Mouse (Mus musculus) brain, embryonic 14.5 days (tissue): Measurements from ENCODE around the gene Copz1. TPM values are rescaled to one million over a fixed set of nuclear protein-coding genes. Genes with fewer than 3 reads are reported as not detected.

Experiments used
- DNase-seq: peaks from one replicate; pipeline ENCODE4 v3.0.0-alpha.2; 2011; ENCODE audit warnings: low read depth
- CTCF ChIP-seq: fragments of 200-500 bp; IDR thresholded peaks from 2 replicates; pipeline ENCODE4 v1.5.1; 2012; ENCODE audit warnings: inconsistent platforms, mild to moderate bottlenecking, moderate library complexity, borderline replicate concordance; ENCODE audit not compliant: insufficient read depth, insufficient read length; ENCODE audit errors: extremely low read depth
- POLR2A ChIP-seq: fragments of 200-500 bp; IDR thresholded peaks from 2 replicates; pipeline ENCODE4 v1.6.1; 2012; ENCODE audit warnings: mild to moderate bottlenecking, inconsistent platforms, borderline replicate concordance; ENCODE audit not compliant: poor library complexity, insufficient read depth, insufficient read length, severe bottlenecking; ENCODE audit errors: extremely low read depth
- polyA plus RNA-seq: library from polyadenylated mRNA; depleted of rRNA; stranded (reverse); fragments of >200 nt; gene quantifications from 2 replicates; pipeline ENCODE4 v1.2.3, GENCODE M21; 2012

Copz1 gene
- polyA plus RNA-seq, 1 experiment, result 165 TPM

DNA sequence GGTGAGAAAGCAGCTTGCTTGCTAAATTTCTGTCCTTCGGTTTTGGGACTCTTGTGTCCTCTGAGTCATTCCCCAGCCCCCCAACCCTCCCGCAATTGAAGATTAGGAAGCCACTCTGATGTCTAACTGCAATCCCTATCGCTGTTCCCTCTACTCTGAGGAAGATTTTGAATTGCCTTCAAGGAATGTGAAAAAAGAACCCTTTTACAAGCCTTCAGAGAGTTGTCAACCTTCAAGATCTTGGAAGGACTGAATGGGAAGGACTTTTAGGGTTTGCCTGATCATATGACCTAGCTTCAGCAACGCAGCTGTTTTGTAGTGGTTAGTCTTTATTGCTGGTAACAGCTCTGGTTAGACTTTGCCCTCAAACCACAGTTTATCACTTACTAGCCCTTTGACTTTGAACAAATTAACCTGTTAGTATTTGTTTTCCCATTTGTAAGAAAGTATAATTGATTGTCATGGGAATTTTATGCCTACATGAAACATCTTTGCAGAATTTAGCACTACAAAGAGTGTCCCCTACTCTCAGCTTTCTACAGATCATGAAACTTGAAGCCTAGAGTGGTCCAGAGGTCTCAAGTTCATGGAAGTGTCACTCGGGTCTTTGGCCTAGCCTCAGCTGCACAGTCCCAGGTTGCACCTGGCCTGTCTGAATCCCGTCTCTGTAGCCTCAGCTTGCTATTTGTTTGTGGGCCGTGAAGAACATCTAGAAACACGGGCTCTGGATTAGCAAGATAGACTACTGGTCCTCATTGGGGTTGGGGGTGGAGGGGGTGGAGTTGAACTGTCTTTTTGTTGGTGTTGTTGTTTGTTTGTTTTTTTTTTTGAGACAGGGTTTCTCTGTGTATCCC, 33.5 kb downstream of the Copz1 start:
- no peak for TF ChIP-seq POLR2A
- no peak for TF ChIP-seq CTCF
- no peak for DNase-seq

DNA sequence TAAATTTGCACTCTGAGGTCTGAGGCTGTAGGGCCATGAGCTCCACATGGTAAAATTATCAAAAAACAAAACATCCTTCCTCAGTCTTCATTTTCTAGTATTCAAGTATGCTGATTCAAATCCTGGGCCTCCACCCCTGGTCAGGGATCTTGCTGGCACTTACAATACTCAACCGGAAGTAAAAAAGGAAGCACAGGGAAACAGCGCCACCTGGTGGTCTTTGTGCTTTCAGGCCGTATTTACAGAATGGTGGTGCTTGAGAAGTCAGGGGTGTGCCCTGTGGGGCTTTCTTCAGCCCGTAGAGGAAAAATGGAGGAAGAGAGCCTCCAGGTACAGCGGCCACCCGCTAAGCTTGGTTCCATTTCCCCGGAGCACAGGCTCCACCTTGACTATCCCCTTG, 34.6 kb downstream of the Copz1 start:
- peak; percentile 97 for DNase-seq
- TF ChIP-seq POLR2A (no peak), CTCF (peak; percentile 91)

DNA sequence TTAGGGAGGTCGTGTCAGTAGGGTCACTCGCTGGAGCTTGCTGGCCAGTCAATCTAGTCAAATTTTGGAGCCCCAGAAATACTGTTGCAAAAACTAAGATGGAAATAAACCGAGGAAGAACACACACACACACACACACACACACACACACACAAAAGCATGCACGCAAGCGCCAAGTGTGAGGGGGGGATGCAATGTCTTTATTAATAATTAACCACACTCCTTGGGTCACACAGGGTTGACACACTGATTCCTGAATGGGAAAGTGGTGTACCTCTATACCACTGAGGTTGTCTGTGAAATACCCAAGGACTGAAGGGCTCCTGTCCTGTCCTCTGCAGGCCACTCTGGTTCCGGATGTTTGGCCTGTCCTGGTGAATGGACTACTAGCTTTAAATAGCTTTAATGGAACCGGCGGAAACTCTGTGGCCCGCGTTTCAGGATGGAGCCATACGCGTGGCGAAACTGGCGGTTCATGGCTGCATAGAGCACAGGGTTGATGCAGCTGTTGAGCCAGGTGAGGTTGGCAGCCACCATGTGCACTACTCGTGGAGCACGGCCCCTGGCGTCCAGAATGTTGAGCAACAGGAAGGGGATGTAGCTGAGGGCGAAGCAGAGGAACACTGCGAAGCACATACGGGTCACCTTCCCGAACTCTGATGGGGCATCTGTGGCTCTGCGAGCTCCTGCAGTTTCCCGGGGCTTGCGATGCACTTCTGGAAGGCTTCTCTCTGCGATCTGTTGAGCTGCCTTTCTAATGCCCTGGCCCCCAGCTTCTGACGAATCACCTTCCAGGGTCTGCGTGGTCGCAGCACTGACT, 35.8 kb downstream of the Copz1 start:
- no peak for DNase-seq
- 0 out of 2 replicates have a peak, but pooled peaks have one; percentile 8 for TF ChIP-seq CTCF
- TF ChIP-seq POLR2A, result no peak

DNA sequence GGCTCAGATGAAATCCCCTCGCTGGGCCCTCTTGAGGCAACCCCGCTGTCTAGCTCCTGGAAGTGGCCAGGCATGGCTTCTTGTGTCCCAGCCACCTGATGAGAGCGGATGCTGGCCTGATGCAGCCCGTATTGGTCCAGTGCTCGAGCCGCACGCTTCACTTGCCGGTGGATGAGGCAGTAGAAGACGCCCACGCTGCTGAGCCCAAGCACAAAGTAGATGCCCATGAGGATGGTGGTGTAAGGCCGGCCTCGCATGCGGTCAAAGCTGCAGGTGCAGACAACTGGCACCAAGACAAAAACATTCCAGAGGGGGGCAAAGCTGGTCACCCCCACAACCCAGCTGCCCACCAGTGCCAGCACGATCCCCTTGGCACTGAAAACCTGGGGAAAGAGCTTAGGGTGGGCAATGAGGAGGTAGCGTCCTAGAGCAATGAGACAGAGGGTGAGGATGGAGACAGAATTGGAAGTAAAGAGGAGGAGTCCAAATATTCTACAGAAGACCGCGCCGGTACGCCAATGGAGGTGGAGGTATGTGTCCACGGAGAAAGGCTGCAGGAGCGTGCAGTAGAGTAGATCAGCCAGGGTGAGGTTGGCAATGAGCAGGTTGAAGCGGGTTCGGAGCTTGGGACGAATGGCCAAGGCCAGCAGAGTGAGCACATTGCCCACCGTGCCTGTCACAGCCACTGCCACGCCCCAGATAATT, 36.5 kb downstream of the Copz1 start:
- TF ChIP-seq POLR2A (no peak), CTCF (no peak)
- no peak for DNase-seq

DNA sequence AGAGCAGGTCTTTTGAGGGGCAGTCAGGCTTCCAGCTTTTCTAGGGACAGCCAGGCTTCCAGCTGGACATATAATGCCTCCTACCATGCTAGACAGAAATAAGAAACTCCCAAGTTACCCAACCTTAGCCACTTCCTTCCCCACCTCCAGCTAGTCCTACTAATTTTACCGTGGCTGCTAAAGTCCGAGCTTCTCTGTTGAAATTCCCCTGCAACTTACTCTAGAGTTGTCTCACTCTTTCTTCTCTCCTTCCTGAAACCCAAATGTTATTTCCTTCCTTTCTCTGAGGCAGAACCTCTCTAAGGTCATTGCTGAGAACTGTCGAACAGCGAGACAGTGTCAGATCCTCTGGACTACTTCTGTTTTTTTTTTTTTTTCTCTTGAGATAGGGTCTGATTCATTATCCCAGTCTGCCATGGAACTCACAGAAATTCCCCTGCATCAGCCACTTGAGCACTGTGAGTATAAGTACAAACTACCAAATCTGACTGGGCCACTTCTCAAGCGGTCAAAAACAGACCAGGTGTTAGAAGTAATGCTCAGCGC, 37.9 kb downstream of the Copz1 start, which contains the start of gene Gpr84:
Gpr84 (minus strand) TSS at position 248 of the 546 bp plus-strand sequence.
- TF ChIP-seq CTCF (no peak), POLR2A (no peak)
- no peak for DNase-seq

DNA sequence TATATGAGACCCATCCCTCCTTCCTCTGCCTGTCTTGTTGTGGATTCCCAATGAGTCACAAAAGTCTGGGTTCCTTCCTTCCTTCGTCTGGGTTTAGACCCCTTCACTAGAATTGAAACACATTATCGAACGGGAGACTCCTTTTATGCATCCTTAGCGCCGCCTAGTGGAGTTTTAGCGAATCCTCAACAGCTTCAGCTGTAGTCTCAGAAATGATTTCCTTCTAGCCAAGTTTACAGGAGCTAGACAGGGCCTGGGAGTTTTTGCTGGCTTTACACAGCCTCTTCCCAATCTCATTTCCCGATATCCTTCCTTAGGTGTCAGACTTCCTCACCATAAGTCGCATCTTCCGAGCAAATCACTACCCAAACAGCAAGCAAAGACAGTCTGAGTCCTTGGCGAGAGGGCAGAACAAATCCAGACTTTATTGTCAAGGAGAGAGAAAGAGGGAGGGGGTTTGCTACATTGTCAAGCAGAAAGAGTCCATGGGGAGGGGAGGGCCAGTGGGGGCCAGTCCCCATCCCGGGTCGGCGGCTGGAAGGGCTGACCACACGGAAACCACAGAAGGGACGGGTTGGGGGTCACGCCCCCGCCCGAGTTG, 41.1 kb downstream of the Copz1 start:
- TF ChIP-seq POLR2A, result no peak
- peak; percentile 75; the same call in 1 of the 2 replicates for TF ChIP-seq CTCF
- peak; percentile 90 for DNase-seq

DNA sequence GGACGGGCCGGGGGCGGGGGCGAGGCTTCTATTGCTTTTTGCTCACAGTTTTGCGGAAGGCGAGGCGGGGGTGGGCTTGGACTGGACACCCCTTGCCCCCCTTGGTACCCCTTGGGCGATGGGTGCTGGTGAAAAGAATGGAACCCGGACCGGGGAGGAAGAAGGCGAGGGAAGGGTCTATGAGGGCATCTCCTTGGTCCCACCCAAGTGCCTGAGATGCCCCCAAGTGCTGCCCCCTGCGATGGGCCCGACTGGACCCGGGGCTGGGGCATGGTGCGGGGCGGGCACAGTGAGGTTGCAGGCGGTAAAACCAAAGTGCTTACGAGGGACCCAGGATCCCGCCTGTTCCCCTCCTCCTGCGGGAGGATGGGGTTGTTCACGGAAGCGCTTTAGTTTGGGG, 41.7 kb downstream of the Copz1 start:
- TF ChIP-seq POLR2A, result no peak
- no peak for TF ChIP-seq CTCF
- no peak for DNase-seq

DNA sequence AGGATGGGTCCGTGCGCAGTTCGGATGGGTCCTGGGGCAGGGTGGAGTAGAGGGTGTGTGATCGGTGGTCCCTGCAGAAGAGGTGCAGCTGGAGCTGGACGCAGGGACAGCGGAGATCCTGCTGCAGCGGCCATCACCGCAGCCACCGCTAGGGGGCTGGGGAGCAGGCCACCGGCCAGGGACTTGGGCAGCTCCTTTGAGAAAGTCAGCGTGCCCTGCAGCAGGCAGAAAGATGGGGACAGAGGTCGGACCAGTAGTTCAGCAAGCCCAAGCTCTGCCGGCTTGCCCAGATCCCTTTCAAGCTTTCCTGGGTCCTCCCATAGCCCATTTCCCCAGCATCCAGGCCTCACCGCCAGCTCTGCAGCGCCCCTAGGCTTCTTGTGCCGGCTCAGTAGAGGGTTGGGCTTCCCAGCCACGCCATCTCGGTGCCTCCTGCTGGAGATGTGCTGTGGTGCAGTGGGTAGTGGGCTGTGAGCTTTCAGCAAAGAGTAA, 42.5 kb downstream of the Copz1 start:
- peak; percentile 83 for DNase-seq
- TF ChIP-seq CTCF (peak; percentile 81), POLR2A (no peak)

DNA sequence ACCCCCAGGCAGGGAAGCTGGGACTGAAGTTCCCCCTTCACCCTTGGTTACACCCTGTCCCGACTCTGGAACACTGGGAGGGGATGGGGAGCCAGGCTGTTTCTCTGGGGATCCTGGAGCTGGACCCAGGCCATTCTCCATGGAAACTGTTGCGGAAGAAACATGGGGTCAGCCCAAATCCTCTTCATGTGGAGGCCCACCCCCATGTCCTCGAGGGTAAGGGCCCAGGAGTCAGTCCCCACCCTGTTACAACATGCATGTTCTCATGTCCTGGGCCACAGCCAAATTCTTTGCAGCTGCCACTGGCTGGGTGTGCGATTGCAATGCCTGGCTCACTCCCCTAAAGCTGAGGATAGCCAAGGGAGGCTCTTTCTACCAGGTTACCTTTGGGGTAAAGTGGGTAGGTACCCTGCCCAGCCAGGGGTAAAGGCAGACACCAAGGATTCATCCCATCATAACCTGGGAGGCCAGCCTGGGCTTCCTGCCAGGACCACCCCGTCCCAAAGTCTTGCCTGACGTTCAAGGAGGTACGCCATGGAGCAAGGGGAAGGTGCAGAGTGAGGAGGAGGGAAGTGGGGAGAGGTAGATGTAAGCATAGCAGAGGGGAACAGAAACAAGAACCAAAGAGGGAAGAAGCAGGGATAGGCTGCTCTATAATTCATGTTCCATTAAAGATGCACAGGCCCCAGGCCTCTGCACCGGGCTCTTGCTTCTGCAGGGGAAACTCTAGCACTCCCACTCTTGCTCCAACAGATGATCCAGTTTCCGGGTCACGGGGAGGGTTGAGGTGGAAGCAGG, 43.7 kb downstream of the Copz1 start:
- no peak for DNase-seq
- TF ChIP-seq CTCF (no peak), POLR2A (no peak)
